Mouse (Mus musculus) MEL (cell line): ENCODE results near the gene Smarca2. TPM values are rescaled to one million over a fixed set of nuclear protein-coding genes. Genes with fewer than 3 reads are reported as not detected.

Source experiments
- DNase-seq: peaks from one replicate; pipeline ENCODE4 v3.0.0; 2011; ENCODE audit warnings: low read depth, low spot score
- H3K27ac ChIP-seq: 2 replicates; pipeline ENCODE4 v1.5.1; 2012; ENCODE audit warnings: low read depth, mild to moderate bottlenecking, control low read depth, low read length, moderate library complexity; ENCODE audit not compliant: control insufficient read depth
- H3K27me3 ChIP-seq, 2 experiments: fragments of 150-350 bp in 1 of 2; sonication (generic) in 1 of 2; 2 replicates each; pipeline ENCODE4 v1.6.1; 2012; ENCODE audit warnings: low read length in 2 of 2, mild to moderate bottlenecking in 2 of 2, improper control_type of control experiment in 1 of 2, moderate library complexity in 1 of 2; ENCODE audit not compliant: insufficient read depth in 2 of 2, control insufficient read depth in 1 of 2
- H3K36me3 ChIP-seq, 2 experiments: 2 replicates each; pipeline ENCODE4 v1.6.1; 2012 to 2014; ENCODE audit warnings: low read length in 2 of 2, improper control_type of control experiment in 1 of 2, inconsistent platforms in 1 of 2, mild to moderate bottlenecking in 1 of 2; ENCODE audit not compliant: insufficient read depth in 2 of 2, control insufficient read depth in 1 of 2
- H3K4me1 ChIP-seq, 2 experiments: fragments of 150-350 bp in 1 of 2; sonication (generic) in 1 of 2; 2 replicates each; pipeline ENCODE4 v1.6.1; 2012; ENCODE audit warnings: low read length in 2 of 2, improper control_type of control experiment in 1 of 2, mild to moderate bottlenecking in 1 of 2; ENCODE audit not compliant: insufficient read depth in 2 of 2, control insufficient read depth in 1 of 2
- H3K4me3 ChIP-seq, 2 experiments: fragments of 150-350 bp in 1 of 2; sonication (generic) in 1 of 2; 2 replicates each; pipeline ENCODE4 v1.5.1; 2012; ENCODE audit warnings: low read depth in 2 of 2, low read length in 2 of 2, mild to moderate bottlenecking in 2 of 2, moderate library complexity in 2 of 2, control low read depth in 1 of 2, improper control_type of control experiment in 1 of 2; ENCODE audit not compliant: control insufficient read depth in 1 of 2, insufficient read depth in 1 of 2
- H3K79me2 ChIP-seq: 2 replicates; pipeline ENCODE4 v1.6.1; 2012; ENCODE audit warnings: mild to moderate bottlenecking, low read length, moderate library complexity; ENCODE audit not compliant: control insufficient read depth, poor library complexity, insufficient read depth
- H3K9ac ChIP-seq: 2 replicates; pipeline ENCODE4 v1.6.1; 2012; ENCODE audit warnings: low read depth, mild to moderate bottlenecking, control low read depth, low read length, moderate library complexity; ENCODE audit not compliant: control insufficient read depth, poor library complexity, severe bottlenecking
- H3K9me3 ChIP-seq: fragments of 150-350 bp; sonication (generic); replicated peaks from 2 replicates; pipeline ENCODE4 v1.6.1; 2012; ENCODE audit warnings: mild to moderate bottlenecking, low read length, improper control_type of control experiment, moderate library complexity; ENCODE audit not compliant: insufficient read depth
- BHLHE40 ChIP-seq: IDR thresholded peaks from 2 replicates; pipeline ENCODE4 v1.6.1; 2012; ENCODE audit warnings: low read depth, mild to moderate bottlenecking, inconsistent platforms, low read length, improper control_type of control experiment, borderline replicate concordance
- CHD1 ChIP-seq: IDR thresholded peaks from 2 replicates; pipeline ENCODE4 v1.6.1; 2012; ENCODE audit warnings: low read depth, mild to moderate bottlenecking, inconsistent platforms, low read length, improper control_type of control experiment
- CHD2 ChIP-seq: IDR thresholded peaks from 2 replicates; pipeline ENCODE4 v1.6.1; 2011; ENCODE audit warnings: low read length, improper control_type of control experiment
- ELF1 ChIP-seq: IDR thresholded peaks from 2 replicates; pipeline ENCODE4 v1.6.1; 2014; ENCODE audit warnings: low read depth, mild to moderate bottlenecking, inconsistent platforms, low read length, improper control_type of control experiment, moderate library complexity
- ETS1 ChIP-seq: IDR thresholded peaks from 2 replicates; pipeline ENCODE4 v1.6.1; 2012; ENCODE audit warnings: low read depth, mild to moderate bottlenecking, inconsistent platforms, low read length, improper control_type of control experiment, moderate library complexity
- HCFC1 ChIP-seq: IDR thresholded peaks from 2 replicates; pipeline ENCODE4 v1.6.1; 2012; ENCODE audit warnings: low read depth, mild to moderate bottlenecking, inconsistent platforms, low read length, improper control_type of control experiment, moderate library complexity
- JUND ChIP-seq: IDR thresholded peaks from 2 replicates; pipeline ENCODE4 v1.6.1; 2011; ENCODE audit warnings: low read depth, mild to moderate bottlenecking, improper control_type of control experiment, low read length
- MAX ChIP-seq: IDR thresholded peaks from 2 replicates; pipeline ENCODE4 v1.6.1; 2011; ENCODE audit warnings: low read length, improper control_type of control experiment
- MEF2A ChIP-seq: IDR thresholded peaks from 2 replicates; pipeline ENCODE4 v1.6.1; 2014; ENCODE audit warnings: low read depth, mild to moderate bottlenecking, inconsistent platforms, low read length, improper control_type of control experiment; ENCODE audit not compliant: poor library complexity, insufficient replicate concordance, severe bottlenecking; ENCODE audit errors: extremely low read depth
- MYB ChIP-seq: IDR thresholded peaks from 2 replicates; pipeline ENCODE4 v1.6.1; 2011; ENCODE audit warnings: mild to moderate bottlenecking, low read depth, low read length, improper control_type of control experiment
- MYC ChIP-seq: IDR thresholded peaks from 2 replicates; pipeline ENCODE4 v1.6.1; 2011; ENCODE audit warnings: low read depth, mild to moderate bottlenecking, low read length, improper control_type of control experiment, moderate library complexity
- NELFE ChIP-seq: IDR thresholded peaks from 2 replicates; pipeline ENCODE4 v1.6.1; 2011; ENCODE audit warnings: low read depth, low read length, improper control_type of control experiment
- POLR2AphosphoS2 ChIP-seq: IDR thresholded peaks from 2 replicates; pipeline ENCODE4 v1.6.1; 2011; ENCODE audit warnings: low read length, improper control_type of control experiment
- SIN3A ChIP-seq: IDR thresholded peaks from 2 replicates; pipeline ENCODE4 v1.6.1; 2012; ENCODE audit warnings: low read length, improper control_type of control experiment, inconsistent platforms
- SMC3 ChIP-seq: IDR thresholded peaks from 2 replicates; pipeline ENCODE4 v1.6.1; 2011; ENCODE audit warnings: low read depth, low read length, improper control_type of control experiment
- TAL1 ChIP-seq: IDR thresholded peaks from 2 replicates; pipeline ENCODE4 v1.6.1; 2012; ENCODE audit warnings: mild to moderate bottlenecking, inconsistent platforms, low read length, moderate library complexity, mixed read lengths
- TBP ChIP-seq: IDR thresholded peaks from 2 replicates; pipeline ENCODE4 v1.8.0; 2011; ENCODE audit warnings: low read depth, low read length, improper control_type of control experiment
- TCF12 ChIP-seq: IDR thresholded peaks from 2 replicates; pipeline ENCODE4 v1.6.1; 2014; ENCODE audit warnings: low read depth, mild to moderate bottlenecking, inconsistent platforms, low read length, improper control_type of control experiment, moderate library complexity
- UBTF ChIP-seq: IDR thresholded peaks from 2 replicates; pipeline ENCODE4 v1.6.1; 2012; ENCODE audit warnings: low read depth, mild to moderate bottlenecking, inconsistent platforms, low read length, improper control_type of control experiment, moderate library complexity, borderline replicate concordance; ENCODE audit not compliant: insufficient read depth
- ZC3H11A ChIP-seq: IDR thresholded peaks from 2 replicates; pipeline ENCODE4 v1.6.1; 2012; ENCODE audit warnings: low read depth, mild to moderate bottlenecking, inconsistent platforms, low read length, improper control_type of control experiment
- ZNF384 ChIP-seq: IDR thresholded peaks from 2 replicates; pipeline ENCODE4 v1.6.1; 2012; ENCODE audit warnings: low read depth, mild to moderate bottlenecking, inconsistent platforms, low read length, improper control_type of control experiment
- polyA plus RNA-seq, 2 experiments: library from polyadenylated mRNA; stranded (reverse) in 1 of 2; unstranded in 1 of 2; fragments of >175 nt in 1 of 2; fragments of >200 nt in 1 of 2; gene quantifications; 2 replicates each; pipeline versions ENCODE4 v1.2.1 to v1.2.4; 2012; ENCODE audit warnings: low replicate concordance in 2 of 2, low read depth in 1 of 2; ENCODE audit not compliant: insufficient read length in 2 of 2, insufficient read depth in 1 of 2, missing spikeins in 1 of 2
- total RNA-seq: library from RNA; depleted of rRNA; stranded (reverse); fragments of 300-350 nt; gene quantifications from 2 replicates; pipeline ENCODE4 v1.2.3, GENCODE M21; 2012

The Smarca2 gene
- total and polyA plus RNA-seq, 3 experiments: 6.6 to 23.2 TPM; not detected in 1

- Histone ChIP-seq H3K79me2 (no peaks in the 10 kb centered on the region), H3K9ac (no peak overlapping the region), H3K36me3 (no peaks in the 10 kb centered on the region), H3K9me3 (no peaks in the 10 kb centered on the region), H3K27ac (no peak overlapping the region), H3K27me3 (no peaks in the 10 kb centered on the region), H3K4me1 (no peaks in the 10 kb centered on the region), H3K4me3 (no peak overlapping the region)
- TF ChIP-seq ZNF384: no peak
- TF ChIP-seq TCF12: no peak
- no peak for TF ChIP-seq ETS1
- TF ChIP-seq JUND: no peak
- no peak for TF ChIP-seq CHD2
- no peak for TF ChIP-seq TBP
- TF ChIP-seq POLR2AphosphoS2: no peak
- no peak for TF ChIP-seq MYC
- TF ChIP-seq BHLHE40: no peak
- no peak for TF ChIP-seq TAL1
- TF ChIP-seq UBTF: no peak
- TF ChIP-seq HCFC1: no peak
- no peak for TF ChIP-seq SMC3
- DNase-seq: no peak
Measured at GRCm38 (mm10) chr19:26566109-26566508, 38.7 kb upstream of the Smarca2 start.

GRCm38 (mm10) chr19:26568236-26568635, 36.6 kb upstream of the Smarca2 start:
- Histone ChIP-seq H3K4me1 (no peaks in the 10 kb centered on the region), H3K9ac (no peak overlapping the region), H3K79me2 (no peaks in the 10 kb centered on the region), H3K27me3 (no peaks in the 10 kb centered on the region), H3K4me3 (no peak overlapping the region), H3K36me3 (no peaks in the 10 kb centered on the region), H3K9me3 (no peaks in the 10 kb centered on the region), H3K27ac (no peak overlapping the region)
- DNase-seq: no peak
- TF ChIP-seq ELF1 (no peak), POLR2AphosphoS2 (no peak), MAX (no peak), MYB (no peak)

GRCm38 (mm10) chr19:26568941-26569340, 35.9 kb upstream of the Smarca2 start:
- no peak for DNase-seq
- H3K4me1 ChIP-seq: no peaks in the 10 kb centered on the region
- H3K9ac ChIP-seq: no peak overlapping the region
- no peak overlapping the region for H3K4me3 ChIP-seq
- H3K36me3 ChIP-seq: no peaks in the 10 kb centered on the region
- TF ChIP-seq ELF1 (no peak), SIN3A (no peak), ZC3H11A (no peak), BHLHE40 (no peak), MEF2A (no peak), NELFE (no peak), CHD1 (no peak)
- TF ChIP-seq, all 39 proteins: peak for 0
- Histone ChIP-seq H3K27me3 (no peaks in the 10 kb centered on the region), H3K79me2 (no peaks in the 10 kb centered on the region), H3K9me3 (no peaks in the 10 kb centered on the region), H3K27ac (no peak overlapping the region)
